Mouse (Mus musculus) stomach, embryonic 16.5 days (tissue): ENCODE results near the gene Smoc2. TPM values are rescaled to one million over a fixed set of nuclear protein-coding genes. Genes with fewer than 3 reads are reported as not detected.

Experiments used
- ATAC-seq: fragments of 200-750 bp; cut with Nextera tagmentation; 2 replicates; pipeline ENCODE4 v1.8.0; 2017; ENCODE audit warnings: moderate number of reproducible peaks, moderate TSS enrichment; ENCODE audit not compliant: insufficient read depth, low FRiP score
- H3K27ac ChIP-seq: fragments of 300-500 bp; sonication (generic); 2 replicates; pipeline ENCODE4 v1.5.1; 2014; ENCODE audit warnings: low read length
- H3K27me3 ChIP-seq: fragments of 300-500 bp; sonication (generic); 2 replicates; pipeline ENCODE4 v1.6.1; 2014; ENCODE audit warnings: low read length, control low read depth, mixed read lengths; ENCODE audit not compliant: control insufficient read depth, insufficient read depth
- H3K36me3 ChIP-seq: fragments of 300-500 bp; sonication (generic); 2 replicates; pipeline ENCODE4 v1.6.1; 2014; ENCODE audit warnings: low read length; ENCODE audit not compliant: control insufficient read depth, insufficient read depth
- H3K4me1 ChIP-seq: fragments of 300-500 bp; sonication (generic); 2 replicates; pipeline ENCODE4 v1.6.1; 2014; ENCODE audit warnings: low read length, control low read depth, mixed read lengths; ENCODE audit not compliant: control insufficient read depth, insufficient read depth
- H3K4me2 ChIP-seq: fragments of 300-500 bp; sonication (generic); 2 replicates; pipeline ENCODE4 v1.6.1; 2014; ENCODE audit warnings: low read depth, low read length, mixed read lengths
- H3K4me3 ChIP-seq: fragments of 300-500 bp; sonication (generic); replicated peaks from 2 replicates; pipeline ENCODE4 v1.5.1; 2014; ENCODE audit warnings: mild to moderate bottlenecking, low read length
- H3K9ac ChIP-seq: fragments of 300-500 bp; sonication (generic); 2 replicates; pipeline ENCODE4 v1.6.1; 2014; ENCODE audit warnings: low read length
- H3K9me3 ChIP-seq: fragments of 300-500 bp; sonication (generic); replicated peaks from 2 replicates; pipeline ENCODE4 v1.6.1; 2016; ENCODE audit warnings: low read length, control low read depth; ENCODE audit not compliant: control insufficient read depth
- WGBS: fragments of 180-500 bp; shearing (Covaris S2); extraction: QIAGEN DNeasy Blood & Tissue Kit; methylation state at CpG from one replicate; pipeline ENCODE4 v1.1.7; 2014; 5-methylcytosine and 5-hydroxymethylcytosine counted together
- polyA plus RNA-seq: library from polyadenylated mRNA; unstranded; fragments of >200 nt; fragmentation: Nextera tagmentation; extraction: Ambion mirVana; gene quantifications from 2 replicates; pipeline ENCODE4 v1.2.1, GENCODE M21; 2015

Gene Smoc2
- polyA plus RNA-seq, 1 experiment from 2014 or later = 137 TPM

GRCm38 (mm10) chr17:14244195-14244965 lies 34.9 kb upstream of the Smoc2 start:
- Histone ChIP-seq H3K27ac (peak overlapping the region; percentile 47; the same call in 1 of the 2 replicates), H3K4me2 (no peak overlapping the region), H3K36me3 (no peaks in the 10 kb centered on the region), H3K9me3 (no peaks in the 10 kb centered on the region), H3K4me1 (peaks cover 5% of the 10 kb centered on the region; the same call in 1 of the 2 replicates), H3K27me3 (no peaks in the 10 kb centered on the region), H3K4me3 (no peak overlapping the region), H3K9ac (no peak overlapping the region)
- ATAC-seq = peak; percentile 27; the same call in 1 of the 2 replicates
- 59% methylated on average over 11 of the region's 11 CpGs for WGBS

DNA sequence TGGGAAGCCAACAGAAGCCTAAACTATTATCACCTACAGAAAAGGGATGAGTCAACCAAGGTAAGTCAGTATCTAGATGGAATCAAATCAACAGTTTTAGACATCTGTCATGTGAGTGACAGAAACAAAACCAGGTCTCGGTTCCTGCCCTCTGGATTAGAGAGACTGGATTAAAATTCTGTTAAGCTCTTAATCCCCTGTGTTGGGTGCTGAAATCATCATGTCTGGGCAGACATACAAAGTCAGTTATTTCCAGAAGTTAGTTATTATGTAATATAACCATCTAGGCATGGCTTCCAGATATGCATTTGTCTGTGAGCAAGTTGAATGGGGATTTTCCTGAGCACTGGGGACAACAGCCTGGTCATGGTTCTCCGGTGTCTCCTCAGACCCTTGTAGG lies 33.0 kb upstream of the Smoc2 start:
- no peak overlapping the region for H3K4me2 ChIP-seq
- ATAC-seq = no peak
- H3K4me3 ChIP-seq = no peak overlapping the region
- no peak overlapping the region for H3K9ac ChIP-seq
- 79% methylated on average over 2 of the region's 2 CpGs for WGBS
- H3K27me3 ChIP-seq = no peaks in the 10 kb centered on the region
- H3K4me1 ChIP-seq = peaks cover 5% of the 10 kb centered on the region; the same call in 1 of the 2 replicates
- H3K36me3 ChIP-seq = no peaks in the 10 kb centered on the region
- H3K9me3 ChIP-seq = no peaks in the 10 kb centered on the region
- no peak overlapping the region for H3K27ac ChIP-seq

- H3K4me2 ChIP-seq = no peak overlapping the region
- H3K4me3 ChIP-seq = no peak overlapping the region
- no peaks in the 10 kb centered on the region for H3K9me3 ChIP-seq
- H3K27me3 ChIP-seq = no peaks in the 10 kb centered on the region
- ATAC-seq = no peak
- no peak overlapping the region for H3K27ac ChIP-seq
- H3K36me3 ChIP-seq = no peaks in the 10 kb centered on the region
- no peak overlapping the region for H3K9ac ChIP-seq
- WGBS = 90% methylated on average over 8 of the region's 8 CpGs
- peaks cover 8% of the 10 kb centered on the region for H3K4me1 ChIP-seq
Measured at GRCm38 (mm10) chr17:14247931-14248330, 31.4 kb upstream of the Smoc2 start.

- no peak for ATAC-seq
- WGBS = 59% methylated on average over 4 of the region's 4 CpGs
Measured at GRCm38 (mm10) chr17:14249595-14249994, 29.7 kb upstream of the Smoc2 start.

GRCm38 (mm10) chr17:14250401-14250800 lies 28.9 kb upstream of the Smoc2 start:
- WGBS = 72% methylated on average over 8 of the region's 8 CpGs
- Histone ChIP-seq H3K4me1 (peaks cover 11% of the 10 kb centered on the region; the same call in 1 of the 2 replicates), H3K9ac (no peak overlapping the region), H3K4me3 (no peak overlapping the region), H3K9me3 (no peaks in the 10 kb centered on the region), H3K27ac (no peak overlapping the region), H3K36me3 (no peaks in the 10 kb centered on the region), H3K27me3 (no peaks in the 10 kb centered on the region), H3K4me2 (no peak overlapping the region)
- no peak for ATAC-seq

More at GRCm38 (mm10) chr17:14249595-14249994, 29.7 kb upstream of the Smoc2 start:
- Histone ChIP-seq H3K27me3 (no peaks in the 10 kb centered on the region), H3K9ac (no peak overlapping the region), H3K27ac (no peak overlapping the region), H3K4me3 (no peak overlapping the region), H3K36me3 (no peaks in the 10 kb centered on the region), H3K9me3 (no peaks in the 10 kb centered on the region), H3K4me1 (peaks cover 9% of the 10 kb centered on the region), H3K4me2 (no peak overlapping the region)

DNA sequence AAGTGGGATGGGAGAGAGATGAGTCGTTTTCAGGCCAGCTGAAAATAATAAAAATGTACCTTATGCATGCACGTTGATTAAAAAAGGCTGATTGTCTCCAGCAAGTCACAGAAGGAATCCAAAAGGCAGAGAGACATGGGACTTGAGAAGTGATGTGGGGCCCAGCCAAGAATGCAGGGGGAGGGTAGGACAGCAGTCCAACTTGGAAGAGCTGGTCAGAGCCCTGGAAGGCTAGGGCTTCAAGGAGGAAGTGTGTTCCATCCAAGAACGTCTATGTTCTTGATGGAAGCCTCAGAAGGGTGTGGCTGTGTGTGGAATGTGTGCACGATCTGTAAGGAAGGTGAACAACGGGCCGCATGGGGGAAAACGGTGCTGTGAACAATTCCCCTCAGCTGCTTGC lies 26.9 kb upstream of the Smoc2 start:
- Histone ChIP-seq H3K4me1 (peaks cover 11% of the 10 kb centered on the region; the same call in 1 of the 2 replicates), H3K27ac (no peak overlapping the region), H3K4me2 (no peak overlapping the region), H3K9me3 (no peaks in the 10 kb centered on the region), H3K9ac (no peak overlapping the region), H3K4me3 (no peak overlapping the region), H3K27me3 (no peaks in the 10 kb centered on the region), H3K36me3 (no peaks in the 10 kb centered on the region)
- 52% methylated on average over 7 of the region's 7 CpGs for WGBS
- ATAC-seq = no peak

- ATAC-seq = 0 out of 2 replicates have a peak, but pooled peaks have one; percentile 9
- peaks cover 11% of the 10 kb centered on the region; the same call in 1 of the 2 replicates for H3K4me1 ChIP-seq
- H3K27me3 ChIP-seq = no peaks in the 10 kb centered on the region
- H3K36me3 ChIP-seq = no peaks in the 10 kb centered on the region
- H3K27ac ChIP-seq = no peak overlapping the region
- WGBS = 34% methylated on average over 5 of the region's 5 CpGs
- H3K9me3 ChIP-seq = no peaks in the 10 kb centered on the region
- H3K4me2 ChIP-seq = no peak overlapping the region
- H3K9ac ChIP-seq = no peak overlapping the region
- H3K4me3 ChIP-seq = no peak overlapping the region
Measured at GRCm38 (mm10) chr17:14254616-14255015, 24.7 kb upstream of the Smoc2 start.

DNA sequence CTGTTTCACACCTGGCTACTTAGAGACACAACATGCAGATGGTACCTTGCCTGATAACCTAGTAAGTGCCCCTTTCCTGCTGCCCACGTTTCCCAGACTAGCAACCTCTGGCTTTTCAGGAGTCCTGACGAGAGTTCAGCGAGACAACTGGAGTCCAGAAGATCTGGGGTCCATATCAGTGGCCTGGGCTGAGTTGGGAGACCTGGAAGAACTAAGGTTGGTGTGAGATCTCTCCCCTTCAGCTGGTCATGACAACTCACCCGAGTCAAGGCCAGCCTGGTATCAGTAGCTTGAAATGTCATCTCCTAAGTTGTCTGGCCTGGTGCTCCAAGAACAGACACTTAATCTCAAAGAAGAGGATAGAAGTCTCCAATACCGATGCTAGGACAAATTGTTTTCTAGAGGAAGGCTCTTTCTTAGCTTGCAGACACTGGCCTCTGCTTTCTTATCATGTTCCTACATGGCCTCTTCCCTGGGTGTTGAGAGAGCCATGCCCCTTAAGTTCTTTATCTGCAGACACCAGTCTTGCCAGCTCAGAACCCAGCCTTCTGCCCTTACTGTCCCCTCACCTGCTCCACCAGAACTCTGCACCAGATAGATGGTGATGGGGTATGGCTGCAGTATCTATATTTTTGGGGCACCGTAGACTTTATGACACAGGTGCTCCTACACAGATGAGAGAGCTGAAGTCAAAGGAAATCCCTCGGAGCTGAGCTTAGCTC lies 21.3 kb upstream of the Smoc2 start:
- Histone ChIP-seq H3K4me1 (peaks cover 17% of the 10 kb centered on the region; the same call in 1 of the 2 replicates), H3K27me3 (no peaks in the 10 kb centered on the region), H3K27ac (no peak overlapping the region), H3K9me3 (no peaks in the 10 kb centered on the region), H3K4me3 (no peak overlapping the region), H3K36me3 (no peaks in the 10 kb centered on the region), H3K9ac (no peak overlapping the region), H3K4me2 (no peak overlapping the region)
- 91% methylated on average over 7 of the region's 7 CpGs for WGBS
- no peak for ATAC-seq

GRCm38 (mm10) chr17:14258906-14259305 lies 20.4 kb upstream of the Smoc2 start:
- H3K27me3 ChIP-seq = no peaks in the 10 kb centered on the region
- H3K9ac ChIP-seq = no peak overlapping the region
- ATAC-seq = no peak
- peaks cover 26% of the 10 kb centered on the region; the same call in 1 of the 2 replicates for H3K4me1 ChIP-seq
- no peaks in the 10 kb centered on the region for H3K9me3 ChIP-seq
- no peak overlapping the region for H3K4me2 ChIP-seq
- H3K27ac ChIP-seq = no peak overlapping the region
- WGBS = 55% methylated on average over 6 of the region's 6 CpGs
- no peaks in the 10 kb centered on the region for H3K36me3 ChIP-seq
- no peak overlapping the region for H3K4me3 ChIP-seq
